Mouse (Mus musculus) CH12.LX (cell line): ENCODE results near the gene Ctla4. TPM values are rescaled to one million over a fixed set of nuclear protein-coding genes. Genes with fewer than 3 reads are reported as not detected.

Experiments
- DNase-seq: peaks from one replicate; pipeline ENCODE4 v3.0.0-alpha.2; 2013; ENCODE audit errors: extremely low read depth
- H3K27ac ChIP-seq: 2 replicates; pipeline ENCODE4 v1.5.1; 2012; ENCODE audit warnings: low read depth, mild to moderate bottlenecking, control low read depth, moderate library complexity; ENCODE audit not compliant: insufficient read depth
- H3K27me3 ChIP-seq: replicated peaks from 2 replicates; pipeline ENCODE3; 2012; ENCODE audit warnings: inconsistent platforms
- H3K36me3 ChIP-seq, 2 experiments: replicated peaks in 1 of 2; 2 replicates each; pipeline versions ENCODE3 to v1.6.1; 2012; ENCODE audit warnings: inconsistent platforms in 1 of 2, low read length in 1 of 2, mild to moderate bottlenecking in 1 of 2, mixed read lengths in 1 of 2, moderate library complexity in 1 of 2; ENCODE audit not compliant: control insufficient read depth in 1 of 2, insufficient read depth in 1 of 2
- H3K4me1 ChIP-seq, 2 experiments: 2 replicates each; pipeline ENCODE4 v1.6.1; 2012; ENCODE audit warnings: inconsistent platforms in 1 of 2, moderate library complexity in 1 of 2; ENCODE audit not compliant: insufficient read depth in 2 of 2, control insufficient read depth in 1 of 2
- H3K4me2 ChIP-seq: 2 replicates; pipeline ENCODE4 v1.6.1; 2012; ENCODE audit warnings: low read depth, mild to moderate bottlenecking, control low read depth; ENCODE audit not compliant: poor library complexity, insufficient read depth, severe bottlenecking
- H3K4me3 ChIP-seq, 3 experiments: fragments of 150-350 bp in 1 of 3; sonication (generic) in 1 of 3; replicated peaks in 1 of 3; 2 replicates each; pipeline versions ENCODE3 to v1.5.1; 2011 to 2012; ENCODE audit warnings: low read depth in 2 of 3, low read length in 2 of 3, mild to moderate bottlenecking in 2 of 3, moderate library complexity in 2 of 3, control low read depth in 1 of 3, improper control_type of control experiment in 1 of 3, inconsistent platforms in 1 of 3, mixed read lengths in 1 of 3; ENCODE audit not compliant: poor library complexity in 1 of 3
- H3K79me2 ChIP-seq: replicated peaks from 2 replicates; pipeline ENCODE4 v1.6.1; 2012; ENCODE audit warnings: mild to moderate bottlenecking, moderate library complexity; ENCODE audit not compliant: control insufficient read depth, poor library complexity, insufficient read depth, severe bottlenecking; ENCODE audit errors: extremely low read depth
- H3K9ac ChIP-seq: 2 replicates; pipeline ENCODE4 v1.6.1; 2012; ENCODE audit warnings: low read depth, mild to moderate bottlenecking, control low read depth, moderate library complexity; ENCODE audit not compliant: insufficient read depth
- H3K9me3 ChIP-seq: replicated peaks from 2 replicates; pipeline ENCODE3; 2012; ENCODE audit warnings: low read length, inconsistent platforms, mixed read lengths
- CHD2 ChIP-seq: IDR thresholded peaks from 2 replicates; pipeline ENCODE4 v1.6.1; 2011; ENCODE audit warnings: low read length, improper control_type of control experiment
- CTCF ChIP-seq, 2 experiments: IDR thresholded peaks in 1 of 2; conservative IDR thresholded peaks in 1 of 2; 2 replicates each; pipeline ENCODE4 v1.5.1; 2011 to 2012; ENCODE audit warnings: low read depth in 2 of 2, low read length in 2 of 2, improper control_type of control experiment in 1 of 2, inconsistent platforms in 1 of 2, mild to moderate bottlenecking in 1 of 2, moderate library complexity in 1 of 2
- ELF1 ChIP-seq: IDR thresholded peaks from 2 replicates; pipeline ENCODE4 v1.6.1; 2014; ENCODE audit warnings: low read depth, mild to moderate bottlenecking, inconsistent platforms, low read length, improper control_type of control experiment
- GABPA ChIP-seq: IDR thresholded peaks from 2 replicates; pipeline ENCODE4 v1.6.1; 2012; ENCODE audit warnings: low read depth, low read length, improper control_type of control experiment, inconsistent platforms; ENCODE audit not compliant: insufficient replicate concordance
- JUN ChIP-seq: IDR thresholded peaks from 2 replicates; pipeline ENCODE4 v1.6.1; 2011; ENCODE audit warnings: low read depth, mild to moderate bottlenecking, low read length, improper control_type of control experiment, moderate library complexity; ENCODE audit not compliant: insufficient read depth
- JUND ChIP-seq: conservative IDR thresholded peaks from 2 replicates; pipeline ENCODE4 v1.6.1; 2011; ENCODE audit warnings: low read depth, low read length, improper control_type of control experiment
- KAT2A ChIP-seq: IDR thresholded peaks from 2 replicates; pipeline ENCODE4 v1.6.1; 2012; ENCODE audit warnings: low read length, improper control_type of control experiment, inconsistent platforms; ENCODE audit not compliant: insufficient replicate concordance
- MAFK ChIP-seq: IDR thresholded peaks from 2 replicates; pipeline ENCODE4 v1.6.1; 2011; ENCODE audit warnings: low read length, improper control_type of control experiment; ENCODE audit not compliant: insufficient replicate concordance
- MAX ChIP-seq: IDR thresholded peaks from 2 replicates; pipeline ENCODE4 v1.6.1; 2011; ENCODE audit warnings: low read length, improper control_type of control experiment
- MAZ ChIP-seq: IDR thresholded peaks from 2 replicates; pipeline ENCODE4 v1.6.1; 2012; ENCODE audit warnings: low read depth, mild to moderate bottlenecking, inconsistent platforms, low read length, improper control_type of control experiment, moderate library complexity
- MXI1 ChIP-seq: IDR thresholded peaks from 2 replicates; pipeline ENCODE4 v1.6.1; 2011; ENCODE audit warnings: mild to moderate bottlenecking, low read depth, low read length, improper control_type of control experiment
- MYC ChIP-seq: IDR thresholded peaks from 2 replicates; pipeline ENCODE4 v1.6.1; 2011; ENCODE audit warnings: low read depth, mild to moderate bottlenecking, improper control_type of control experiment, low read length
- NRF1 ChIP-seq: IDR thresholded peaks from 2 replicates; pipeline ENCODE4 v1.6.1; 2014; ENCODE audit warnings: low read depth, mild to moderate bottlenecking, inconsistent platforms, low read length, improper control_type of control experiment, moderate library complexity
- PAX5 ChIP-seq: IDR thresholded peaks from 2 replicates; pipeline ENCODE4 v1.6.1; 2012; ENCODE audit warnings: low read length, inconsistent platforms, mixed read lengths
- POLR2AphosphoS2 ChIP-seq: IDR thresholded peaks from 2 replicates; pipeline ENCODE4 v1.6.1; 2011; ENCODE audit warnings: low read depth, low read length, improper control_type of control experiment
- RAD21 ChIP-seq: IDR thresholded peaks from 2 replicates; pipeline ENCODE4 v1.6.1; 2011; ENCODE audit warnings: low read depth, mild to moderate bottlenecking, low read length, improper control_type of control experiment, moderate library complexity
- RCOR1 ChIP-seq: conservative IDR thresholded peaks from 2 replicates; pipeline ENCODE4 v1.6.1; 2012; ENCODE audit warnings: low read depth, mild to moderate bottlenecking, inconsistent platforms, low read length, improper control_type of control experiment
- SIN3A ChIP-seq: IDR thresholded peaks from 2 replicates; pipeline ENCODE4 v1.6.1; 2012; ENCODE audit warnings: low read length, improper control_type of control experiment, inconsistent platforms
- SMC3 ChIP-seq: IDR thresholded peaks from 2 replicates; pipeline ENCODE4 v1.6.1; 2011; ENCODE audit warnings: low read depth, low read length, improper control_type of control experiment
- TCF12 ChIP-seq: IDR thresholded peaks from 2 replicates; pipeline ENCODE4 v1.6.1; 2014; ENCODE audit warnings: low read depth, mild to moderate bottlenecking, inconsistent platforms, low read length, improper control_type of control experiment
- ZC3H11A ChIP-seq: IDR thresholded peaks from 2 replicates; pipeline ENCODE4 v1.6.1; 2012; ENCODE audit warnings: low read depth, mild to moderate bottlenecking, inconsistent platforms, low read length, improper control_type of control experiment
- ZNF384 ChIP-seq: IDR thresholded peaks from 2 replicates; pipeline ENCODE4 v1.6.1; 2012; ENCODE audit warnings: low read depth, low read length, improper control_type of control experiment, inconsistent platforms
- dilution Hi-C: fragments of 300-500 bp; cut with MboI; formaldehyde crosslinking; loops from 2 replicates; pipeline ENCODE4 v1.14.3; 2020; ENCODE audit warnings: low sequenced_read_pairs; ENCODE audit not compliant: extremely low pct_unique_long_range_greater_than_20kb, extremely low pct_ligation_motif_present
- in situ Hi-C: fragments of 300-500 bp; cut with MboI; formaldehyde crosslinking; loops from 3 replicates; pipeline ENCODE4 v1.14.3; 2019; ENCODE audit warnings: low sequenced_read_pairs, low pct_ligation_motif_present, low pct_unique_long_range_greater_than_20kb, mixed read lengths
- polyA plus RNA-seq: library from polyadenylated mRNA; unstranded; fragments of >175 nt; gene quantifications from 2 replicates; pipeline ENCODE4 v1.2.1, GENCODE M21; 2012; ENCODE audit warnings: low read depth; ENCODE audit not compliant: insufficient read length
- total RNA-seq, 2 experiments: library from RNA; depleted of rRNA; stranded (reverse); fragments of 300-350 nt in 1 of 2; fragments of >200 nt in 1 of 2; gene quantifications; 2 replicates each; pipeline ENCODE4 v1.2.3; 2012 to 2014

Gene Ctla4
- total and polyA plus RNA-seq, 3 experiments = 11.6 to 54.7 (median 53.7) TPM

DNA sequence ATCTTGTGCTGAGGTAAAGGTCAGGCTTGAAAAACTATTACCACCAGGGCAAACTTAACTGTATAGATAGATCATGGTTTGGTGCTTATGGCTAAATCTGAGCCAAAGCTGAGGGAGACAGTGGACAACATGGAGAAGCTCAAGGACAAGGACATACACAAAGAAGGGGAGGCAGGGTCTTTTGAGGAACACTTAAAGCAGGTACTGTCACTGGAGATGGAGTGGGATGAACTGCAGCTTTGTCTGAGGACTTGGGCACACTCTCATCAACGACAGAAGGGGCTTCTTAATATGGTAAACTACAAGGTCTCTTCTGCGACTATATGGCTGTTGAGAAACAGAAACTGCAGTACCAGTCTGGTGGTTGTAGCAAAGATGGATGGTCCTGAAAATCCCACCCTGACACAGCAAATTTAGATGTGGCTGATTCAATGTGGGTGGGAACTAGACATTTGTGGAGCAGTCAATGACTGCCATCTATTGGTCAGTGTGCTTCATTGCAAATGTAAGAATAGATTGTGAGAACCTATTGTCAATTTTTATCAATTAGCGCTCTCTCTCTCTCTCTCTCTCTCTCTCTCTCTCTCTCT is 26.3 kb upstream of the Ctla4 start:
- dilution Hi-C loops = no loop called here

GRCm38 (mm10) chr1:60860955-60861354 is 25.8 kb upstream of the Ctla4 start:
- Histone ChIP-seq H3K27ac (no peak overlapping the region), H3K9ac (no peak overlapping the region), H3K79me2 (no peaks in the 10 kb centered on the region; the same call in 1 of the 2 replicates), H3K4me1 (peaks cover 34 to 79% of the 10 kb centered on the region in 2 experiments), H3K4me2 (no peak overlapping the region), H3K9me3 (no peaks in the 10 kb centered on the region), H3K27me3 (no peaks in the 10 kb centered on the region), H3K4me3 (no peak overlapping the region), H3K36me3 (peaks cover 0 to 8% of the 10 kb centered on the region in 2 experiments)
- no peak for TF ChIP-seq NRF1
- TF ChIP-seq GABPA = no peak
- TF ChIP-seq MAX = no peak
- no peak for TF ChIP-seq POLR2AphosphoS2
- no peak for TF ChIP-seq ELF1
- no peak for TF ChIP-seq PAX5
- TF ChIP-seq ZNF384 = no peak
- no peak for TF ChIP-seq RCOR1
- no peak for TF ChIP-seq SMC3
- TF ChIP-seq CHD2 = no peak
- no peak for TF ChIP-seq JUN
- TF ChIP-seq RAD21 = no peak
- TF ChIP-seq JUND = no peak
- no peak for TF ChIP-seq TCF12
- no peak for TF ChIP-seq MXI1
- no peak for TF ChIP-seq MAZ
- dilution Hi-C loops = no loop called here
- no peak for DNase-seq
- in situ Hi-C loops = loop anchor here (25.0 kb wide), 1 partner anchor 699 kb away; no protein-coding TSS in a partner anchor

More for the DNA sequence above, 26.3 kb upstream of the Ctla4 start:
- peak; percentile 67 for DNase-seq
- H3K27me3 ChIP-seq = no peaks in the 10 kb centered on the region
- H3K79me2 ChIP-seq = no peaks in the 10 kb centered on the region; the same call in 1 of the 2 replicates
- H3K27ac ChIP-seq = peak overlapping the region; percentile 87
- H3K4me1 ChIP-seq = peaks cover 34 to 78% of the 10 kb centered on the region in 2 experiments
- no peak overlapping the region for H3K4me2 ChIP-seq
- in situ Hi-C loops = loop anchor here (25.0 kb wide), 1 partner anchor 698 kb away; no protein-coding TSS in a partner anchor
- TF ChIP-seq CTCF (conservative IDR thresholded peaks at IDR 0.05 in 1 of 2, IDR thresholded peaks at IDR 0.05 in 1 of 2; ENCODE audit: low read depth in 2 of 2, low read length in 2 of 2) (peak; percentile 60 to 84; a peak in 3 of 4 replicates), KAT2A (no peak), ZNF384 (no peak), RAD21 (peak; percentile 96), ZC3H11A (no peak; the same call in 1 of the 2 replicates), SMC3 (peak; percentile 83), POLR2AphosphoS2 (no peak), MAFK (peak; percentile 94), MYC (peak; percentile 60; the same call in 1 of the 2 replicates), SIN3A (0 out of 2 replicates have a peak, but pooled peaks have one; percentile 23)
- H3K4me3 ChIP-seq = no peak overlapping the region
- H3K9me3 ChIP-seq = no peaks in the 10 kb centered on the region
- peak overlapping the region; percentile 30 for H3K9ac ChIP-seq
- H3K36me3 ChIP-seq = peaks cover 0 to 12% of the 10 kb centered on the region in 2 experiments
